Mouse (Mus musculus) C2C12 (cell line): ENCODE measurements around the gene Pex6. TPM values are rescaled to one million over a fixed set of nuclear protein-coding genes. Genes with fewer than 3 reads are reported as not detected.
A peak's percentile ranks its signal among the peaks of the same experiment; 100 is the strongest.

Experiments used
- H3K27me3 ChIP-seq: one replicate; pipeline ENCODE4 v1.6.1; 2011; ENCODE audit not compliant: control insufficient read depth, insufficient read depth, insufficient read length
- H3K36me3 ChIP-seq: one replicate; pipeline ENCODE4 v1.6.1; 2011; ENCODE audit not compliant: control insufficient read depth, insufficient read depth
- H3K4me3 ChIP-seq: one replicate; pipeline ENCODE4 v1.5.1; 2011; ENCODE audit warnings: mild to moderate bottlenecking, control low read depth; ENCODE audit not compliant: poor library complexity, insufficient read depth, severe bottlenecking
- H3K79me2 ChIP-seq: one replicate; pipeline ENCODE4 v1.6.1; 2011; ENCODE audit not compliant: control insufficient read depth, insufficient read depth
- H3K79me3 ChIP-seq: one replicate; pipeline ENCODE4 v1.6.1; 2011; ENCODE audit warnings: low read depth, control low read depth
- H3ac ChIP-seq: one replicate; pipeline ENCODE3; 2011; ENCODE audit warnings: low read depth; ENCODE audit not compliant: control insufficient read depth, insufficient read length
- CEBPB ChIP-seq: IDR thresholded peaks from one replicate; pipeline ENCODE4 v1.6.1; 2011; ENCODE audit warnings: low read depth, mild to moderate bottlenecking, control low read depth, moderate library complexity
- CTCF ChIP-seq: IDR thresholded peaks from one replicate; pipeline ENCODE4 v1.5.1; 2011; ENCODE audit not compliant: control insufficient read depth, insufficient read depth, insufficient read length
- FOSL1 ChIP-seq: IDR thresholded peaks from one replicate; pipeline ENCODE4 v1.8.0; 2011; ENCODE audit warnings: mild to moderate bottlenecking, low read length; ENCODE audit not compliant: poor library complexity, insufficient read depth, severe bottlenecking
- MAX ChIP-seq: IDR thresholded peaks from one replicate; pipeline ENCODE4 v1.6.1; 2011; ENCODE audit warnings: mild to moderate bottlenecking, control low read depth
- MYOD1 ChIP-seq: IDR thresholded peaks from one replicate; pipeline ENCODE4 v1.6.1; 2011; ENCODE audit warnings: low read depth; ENCODE audit not compliant: control insufficient read depth, insufficient read length
- MYOG ChIP-seq: IDR thresholded peaks from one replicate; pipeline ENCODE4 v1.6.1; 2011; ENCODE audit not compliant: control insufficient read depth, insufficient read length; ENCODE audit errors: extremely low read depth
- USF1 ChIP-seq: IDR thresholded peaks from one replicate; pipeline ENCODE4 v1.6.1; 2011; ENCODE audit warnings: low read depth, mild to moderate bottlenecking, control low read depth, moderate library complexity
- long read RNA-seq, 2 experiments: library from polyadenylated mRNA; unstranded; transcript quantifications; one replicate each; pipeline ENCODE4 v2.0.0; 2019 to 2020
- polyA plus RNA-seq: library from polyadenylated mRNA; unstranded; fragments of >200 nt; fragmentation: generic; extraction: Trizol; gene quantifications from one replicate; pipeline ENCODE4 v1.2.1, GENCODE M21; 2012; ENCODE audit warnings: missing spikeins

Pex6 gene
- 24.7 TPM for polyA plus RNA-seq
- long read RNA-seq, experiment 1, partial matches to known transcripts = 10 of 11 reads
- long read RNA-seq, experiment 1, other reads (novel, unspliced or antisense) = 1 of 11 reads
- long read RNA-seq, experiment 2, partial matches to known transcripts = 2 of 8 reads
- long read RNA-seq, experiment 2, other reads (novel, unspliced or antisense) = 2 of 8 reads

GRCm38 (mm10) chr17:46710959-46711597 lies at the start of gene Pex6:
Gene Pex6, plus strand, starts transcription at chr17:46711463.
- peaks cover 27% of the 10 kb centered on the region for H3K79me2 ChIP-seq
- peaks cover 20% of the 10 kb centered on the region for H3K36me3 ChIP-seq
- TF ChIP-seq MAX = peak; percentile 45
- no peak for TF ChIP-seq CTCF
- no peak for TF ChIP-seq MYOD1
- peak within 1 kb of the TSS; percentile 100 for H3ac ChIP-seq
- peaks cover 12% of the 10 kb centered on the region for H3K79me3 ChIP-seq
- peak within 1 kb of the TSS; percentile 83 for H3K4me3 ChIP-seq
- H3K27me3 ChIP-seq = no peaks in the 10 kb centered on the region

- no peaks in the 10 kb centered on the region for H3K79me3 ChIP-seq
- no peak overlapping the region for H3K4me3 ChIP-seq
- no peaks in the 10 kb centered on the region for H3K79me2 ChIP-seq
- peaks cover 9% of the 10 kb centered on the region for H3K36me3 ChIP-seq
- H3K27me3 ChIP-seq = no peaks in the 10 kb centered on the region
- H3ac ChIP-seq = no peak overlapping the region
- no peak for TF ChIP-seq FOSL1
- no peak for TF ChIP-seq MYOG
- TF ChIP-seq MYOD1 = no peak
- TF ChIP-seq MAX = no peak
- TF ChIP-seq CEBPB = no peak
- no peak for TF ChIP-seq CTCF
- TF ChIP-seq USF1 = no peak
These were observed 49.3 kb upstream of the Pex6 start for GRCm38 (mm10) chr17:46661981-46662380.

DNA sequence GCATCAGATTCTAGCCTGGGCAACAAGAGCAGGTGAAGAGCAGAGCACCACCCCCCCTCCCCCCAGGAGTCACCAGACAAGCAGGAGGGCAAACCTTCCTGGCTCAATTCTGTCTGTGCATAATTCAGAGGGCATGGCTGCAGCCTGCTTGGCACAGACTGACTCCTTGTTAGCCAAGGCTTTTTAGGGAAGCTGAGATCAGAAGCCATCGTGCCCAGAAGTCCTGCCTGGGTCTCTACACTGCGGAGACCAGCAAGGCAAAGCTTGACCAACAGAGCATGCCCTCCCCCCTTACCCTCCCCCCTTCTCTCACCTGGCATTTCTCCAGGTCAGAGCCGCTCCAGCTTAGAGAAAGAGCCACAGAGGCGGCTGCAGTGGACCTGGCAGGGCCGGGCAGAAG lies 48.5 kb upstream of the Pex6 start:
- Histone ChIP-seq H3K79me2 (no peaks in the 10 kb centered on the region), H3K4me3 (no peak overlapping the region), H3K79me3 (no peaks in the 10 kb centered on the region), H3ac (no peak overlapping the region), H3K36me3 (peaks cover 9% of the 10 kb centered on the region), H3K27me3 (no peaks in the 10 kb centered on the region)
- TF ChIP-seq MAX (no peak), MYOD1 (no peak), MYOG (no peak), FOSL1 (no peak), CTCF (no peak), USF1 (no peak), CEBPB (no peak)

DNA sequence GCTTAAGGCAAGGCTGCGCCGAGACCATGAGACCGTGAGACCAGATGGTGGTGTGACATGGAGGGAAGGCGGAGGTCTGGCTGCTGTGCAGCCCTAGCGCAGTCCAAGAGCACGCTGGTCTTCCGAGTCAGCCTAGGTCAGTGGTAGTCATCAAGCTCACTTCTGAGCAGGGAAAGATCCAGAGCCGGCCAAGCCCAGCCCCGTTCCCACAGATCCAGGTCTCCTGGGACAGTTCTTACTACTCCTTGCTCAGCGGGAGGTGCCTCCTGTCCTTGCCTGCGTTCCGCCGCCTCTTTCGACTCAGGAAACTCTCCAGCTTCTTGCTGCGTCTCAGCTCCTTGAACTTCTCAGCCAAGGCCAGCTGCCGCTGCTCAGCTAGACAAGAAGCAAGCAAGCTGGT lies 43.6 kb upstream of the Pex6 start:
- TF ChIP-seq MAX (no peak), CEBPB (no peak), MYOG (no peak), MYOD1 (no peak), FOSL1 (no peak), CTCF (no peak), USF1 (no peak)
- peaks cover 26% of the 10 kb centered on the region for H3K36me3 ChIP-seq
- H3K79me2 ChIP-seq = peaks cover 25% of the 10 kb centered on the region

GRCm38 (mm10) chr17:46669911-46670310 lies 41.4 kb upstream of the Pex6 start:
- Histone ChIP-seq H3ac (no peak overlapping the region), H3K4me3 (no peak overlapping the region), H3K36me3 (peaks cover 34% of the 10 kb centered on the region), H3K79me2 (peaks cover 37% of the 10 kb centered on the region), H3K27me3 (no peaks in the 10 kb centered on the region), H3K79me3 (peaks cover 25% of the 10 kb centered on the region)
- TF ChIP-seq MAX (no peak), CTCF (no peak), MYOG (no peak), FOSL1 (no peak), MYOD1 (no peak), USF1 (no peak), CEBPB (no peak)

More for the DNA sequence above, 43.6 kb upstream of the Pex6 start:
- Histone ChIP-seq H3K4me3 (no peak overlapping the region), H3K27me3 (no peaks in the 10 kb centered on the region), H3K79me3 (peaks cover 14% of the 10 kb centered on the region), H3ac (no peak overlapping the region)

DNA sequence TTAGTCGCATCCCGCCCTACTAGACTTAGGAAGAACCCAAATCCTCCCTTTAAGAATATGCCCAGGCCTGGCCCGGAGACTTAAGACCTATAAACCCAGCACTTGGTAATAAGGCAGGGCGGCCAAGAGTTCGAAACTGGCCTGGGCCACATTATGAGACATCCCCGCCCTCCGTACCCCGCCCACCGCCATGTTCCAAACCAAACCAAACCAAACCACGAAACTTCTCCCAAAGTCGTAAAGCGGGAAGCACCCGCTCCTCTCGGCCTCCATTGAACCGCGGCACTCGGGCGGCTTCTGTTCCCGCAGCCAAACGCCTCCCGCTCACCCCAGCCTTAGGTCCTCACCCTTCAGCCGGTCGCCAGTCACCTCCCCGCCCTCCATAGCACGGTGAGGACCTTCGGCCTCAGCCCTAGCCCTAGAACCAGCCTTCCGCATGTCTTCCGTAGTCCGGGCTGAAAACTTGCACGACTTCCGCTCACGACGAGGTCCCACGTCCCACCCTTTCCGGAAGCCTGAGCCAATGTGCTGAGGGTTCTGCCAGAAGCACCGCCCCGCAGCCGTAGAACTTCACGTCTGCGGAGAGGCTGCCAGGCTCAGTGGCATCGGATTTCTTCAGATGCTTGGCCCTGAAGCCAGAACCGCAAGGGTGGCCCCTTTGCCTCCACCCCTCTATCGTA lies 37.3 kb upstream of the Pex6 start, which contains the start of gene Rrp36:
TSS of gene Rrp36 (minus strand) at position 503 of the 680 bp plus-strand sequence.
- no peak for TF ChIP-seq MYOG
- no peak for TF ChIP-seq USF1
- peak; percentile 74 for TF ChIP-seq MAX
- Histone ChIP-seq H3K4me3 (peak within 1 kb of the TSS; percentile 75), H3K36me3 (peaks cover 59% of the 10 kb centered on the region), H3K79me3 (peaks cover 31% of the 10 kb centered on the region), H3ac (peak within 1 kb of the TSS; percentile 92), H3K27me3 (no peaks in the 10 kb centered on the region), H3K79me2 (peaks cover 55% of the 10 kb centered on the region)
